19 mouse cellular contexts compared by ENCODE assay signal in the genomic region with DNA sequence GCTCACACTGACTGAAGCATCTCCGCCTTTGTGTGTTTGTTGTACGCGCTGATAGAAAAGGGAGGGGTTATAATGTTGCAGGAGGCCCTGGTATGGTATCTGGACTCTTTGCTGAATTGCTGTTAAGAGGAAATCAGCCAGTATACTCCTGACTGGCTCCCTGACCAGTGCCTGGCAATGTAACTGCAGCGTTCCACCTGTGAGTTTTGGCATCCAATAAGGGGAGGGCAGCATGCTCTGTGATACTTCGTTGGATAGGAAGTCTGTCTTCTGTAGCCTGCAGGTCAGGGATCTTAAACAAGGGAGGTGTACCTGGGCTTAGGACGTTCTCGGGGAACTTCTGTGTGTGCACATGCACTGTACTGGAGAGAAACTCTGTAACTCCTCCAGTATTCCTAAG. TPM values are rescaled to one million over a fixed set of nuclear protein-coding genes. Genes with fewer than 3 reads are reported as not detected.
"Had no signal": no experiment of that assay in that cellular context is flagged by ENCODE, and none has a peak within 500 bp of the region (broad histone marks: within the 10 kb centered on the region; RNA-seq: fewer than 3 reads in every experiment).

No protein-coding gene starts in this region.

- H3K9ac ChIP-seq: limb, embryonic 12.5 days; liver, embryonic 15.5 days; neural tube, embryonic 12.5 days had no signal

- H3K4me2 ChIP-seq: limb, embryonic 12.5 days; liver, embryonic 15.5 days; neural tube, embryonic 12.5 days had no signal

- H3K4me3 ChIP-seq: limb, embryonic 12.5 days; liver, embryonic 15.5 days; neural tube, embryonic 12.5 days had no signal

- ATAC-seq: lung, postnatal 0 days had no signal

- H3K36me3 ChIP-seq: limb, embryonic 12.5 days; liver, embryonic 15.5 days; neural tube, embryonic 12.5 days had no signal

- DNase-seq: kidney, postnatal 36 days; layer of hippocampus, adult 9-11 months; layer of hippocampus, postnatal 36 days; liver; lung, adult 2 months; lung, postnatal 36 days; midbrain, embryonic 14.5 days; right cerebral cortex, adult 18-20 months; right cerebral cortex, postnatal 25 days; thymus, postnatal 4 days had no signal

- H3K9me3 ChIP-seq: limb, embryonic 12.5 days; liver, embryonic 15.5 days; neural tube, embryonic 12.5 days had no signal

- H3K27ac ChIP-seq: limb, embryonic 12.5 days; liver, embryonic 15.5 days; neural tube, embryonic 12.5 days; stomach, postnatal 0 days had no signal

- H3K27me3 ChIP-seq: limb, embryonic 12.5 days; neural tube, embryonic 12.5 days had no signal

RNA-seq across cellular contexts. Expression of a gene that starts 36.3 kb away (rescaled TPM):
- total RNA-seq: megakaryocyte progenitor cell, adult 5-6 weeks; monocyte, adult 5-6 weeks had no signal
- polyA plus RNA-seq: kidney, embryonic 16.5 days; limb, embryonic 12.5 days; liver, embryonic 15.5 days; neural tube, embryonic 12.5 days; small intestine, adult 2 months had no signal
